Mouse (Mus musculus): ENCODE results near the gene Gm49721. TPM values are rescaled to one million over a fixed set of nuclear protein-coding genes. Genes with fewer than 3 reads are reported as not detected.
"Not testable (repeated sequence)": the region's sequence is repeated elsewhere in the genome, so short reads cannot be mapped to it uniquely, and the experiment has no call there.

Gene Gm49721
- polyA plus RNA-seq, 1 experiment = not detected

GRCm38 (mm10) chr17:7025257-7025656 is 46.6 kb downstream of the Gm49721 start, which contains the start of gene Gm1604a:
Gm1604a (plus strand) TSS chr17:7025568.
- not testable (repeated sequence) for H3K27me3 ChIP-seq (ENCODE audit: control insufficient read depth, insufficient read depth, insufficient read length); H3K79me3 ChIP-seq (ENCODE audit: low read depth); H3K79me2 ChIP-seq (ENCODE audit: control insufficient read depth, insufficient read depth); H3K36me3 ChIP-seq (ENCODE audit: control insufficient read depth, insufficient read depth); H3ac ChIP-seq (ENCODE audit: control insufficient read depth, insufficient read length, low read depth); H3K4me3 ChIP-seq (ENCODE audit: insufficient read depth, poor library complexity, severe bottlenecking)

GRCm38 (mm10) chr17:7025764-7026346 is 47.2 kb downstream of the Gm49721 start:
- not testable (repeated sequence) for H3K36me3 ChIP-seq (ENCODE audit: control insufficient read depth, insufficient read depth); H3ac ChIP-seq (ENCODE audit: control insufficient read depth, insufficient read length, low read depth); H3K4me3 ChIP-seq (ENCODE audit: insufficient read depth, poor library complexity, severe bottlenecking); H3K79me2 ChIP-seq (ENCODE audit: control insufficient read depth, insufficient read depth); H3K79me3 ChIP-seq (ENCODE audit: low read depth); H3K27me3 ChIP-seq (ENCODE audit: control insufficient read depth, insufficient read depth, insufficient read length)

GRCm38 (mm10) chr17:7030204-7030603 is 51.5 kb downstream of the Gm49721 start:
- H3K4me3 ChIP-seq (ENCODE audit: insufficient read depth, poor library complexity, severe bottlenecking); H3K79me3 ChIP-seq (ENCODE audit: low read depth); H3K36me3 ChIP-seq (ENCODE audit: control insufficient read depth, insufficient read depth): not testable (repeated sequence)

GRCm38 (mm10) chr17:7030622-7031174 is 52.0 kb downstream of the Gm49721 start:
- H3K4me3 ChIP-seq (ENCODE audit: insufficient read depth, poor library complexity, severe bottlenecking); H3K79me3 ChIP-seq (ENCODE audit: low read depth); H3ac ChIP-seq (ENCODE audit: control insufficient read depth, insufficient read length, low read depth); H3K36me3 ChIP-seq (ENCODE audit: control insufficient read depth, insufficient read depth); H3K79me2 ChIP-seq (ENCODE audit: control insufficient read depth, insufficient read depth); H3K27me3 ChIP-seq (ENCODE audit: control insufficient read depth, insufficient read depth, insufficient read length): not testable (repeated sequence)

More at GRCm38 (mm10) chr17:7030204-7030603, 51.5 kb downstream of the Gm49721 start:
- H3K79me2 ChIP-seq (ENCODE audit: control insufficient read depth, insufficient read depth); H3K27me3 ChIP-seq (ENCODE audit: control insufficient read depth, insufficient read depth, insufficient read length); H3ac ChIP-seq (ENCODE audit: control insufficient read depth, insufficient read length, low read depth): not testable (repeated sequence)

- H3K27me3 ChIP-seq (ENCODE audit: control insufficient read depth, insufficient read depth, insufficient read length); H3K36me3 ChIP-seq (ENCODE audit: control insufficient read depth, insufficient read depth); H3ac ChIP-seq (ENCODE audit: control insufficient read depth, insufficient read length, low read depth); H3K4me3 ChIP-seq (ENCODE audit: insufficient read depth, poor library complexity, severe bottlenecking); H3K79me3 ChIP-seq (ENCODE audit: low read depth); H3K79me2 ChIP-seq (ENCODE audit: control insufficient read depth, insufficient read depth): not testable (repeated sequence)
Observed at GRCm38 (mm10) chr17:7033192-7034166, 54.8 kb downstream of the Gm49721 start.

- not testable (repeated sequence) for H3K79me3 ChIP-seq (ENCODE audit: low read depth); H3ac ChIP-seq (ENCODE audit: control insufficient read depth, insufficient read length, low read depth); H3K27me3 ChIP-seq (ENCODE audit: control insufficient read depth, insufficient read depth, insufficient read length); H3K4me3 ChIP-seq (ENCODE audit: insufficient read depth, poor library complexity, severe bottlenecking); H3K36me3 ChIP-seq (ENCODE audit: control insufficient read depth, insufficient read depth); H3K79me2 ChIP-seq (ENCODE audit: control insufficient read depth, insufficient read depth)
Observed at GRCm38 (mm10) chr17:7068997-7069539, 90.4 kb downstream of the Gm49721 start.

- H3K36me3 ChIP-seq (ENCODE audit: control insufficient read depth, insufficient read depth); H3ac ChIP-seq (ENCODE audit: control insufficient read depth, insufficient read length, low read depth); H3K79me3 ChIP-seq (ENCODE audit: low read depth); H3K27me3 ChIP-seq (ENCODE audit: control insufficient read depth, insufficient read depth, insufficient read length); H3K4me3 ChIP-seq (ENCODE audit: insufficient read depth, poor library complexity, severe bottlenecking); H3K79me2 ChIP-seq (ENCODE audit: control insufficient read depth, insufficient read depth): not testable (repeated sequence)
Observed at GRCm38 (mm10) chr17:7069561-7070240, 91.0 kb downstream of the Gm49721 start.

- not testable (repeated sequence) for H3K4me3 ChIP-seq (ENCODE audit: insufficient read depth, poor library complexity, severe bottlenecking); H3K79me3 ChIP-seq (ENCODE audit: low read depth); H3ac ChIP-seq (ENCODE audit: control insufficient read depth, insufficient read length, low read depth); H3K79me2 ChIP-seq (ENCODE audit: control insufficient read depth, insufficient read depth); H3K27me3 ChIP-seq (ENCODE audit: control insufficient read depth, insufficient read depth, insufficient read length); H3K36me3 ChIP-seq (ENCODE audit: control insufficient read depth, insufficient read depth)
Observed at GRCm38 (mm10) chr17:7074494-7074893, 95.8 kb downstream of the Gm49721 start.

GRCm38 (mm10) chr17:7075519-7075918 is 96.8 kb downstream of the Gm49721 start:
- not testable (repeated sequence) for H3K4me3 ChIP-seq (ENCODE audit: insufficient read depth, poor library complexity, severe bottlenecking); H3K79me3 ChIP-seq (ENCODE audit: low read depth); H3K79me2 ChIP-seq (ENCODE audit: control insufficient read depth, insufficient read depth); H3K36me3 ChIP-seq (ENCODE audit: control insufficient read depth, insufficient read depth); H3ac ChIP-seq (ENCODE audit: control insufficient read depth, insufficient read length, low read depth); H3K27me3 ChIP-seq (ENCODE audit: control insufficient read depth, insufficient read depth, insufficient read length)

- not testable (repeated sequence) for H3K79me2 ChIP-seq (ENCODE audit: control insufficient read depth, insufficient read depth); H3K4me3 ChIP-seq (ENCODE audit: insufficient read depth, poor library complexity, severe bottlenecking); H3K36me3 ChIP-seq (ENCODE audit: control insufficient read depth, insufficient read depth); H3ac ChIP-seq (ENCODE audit: control insufficient read depth, insufficient read length, low read depth); H3K27me3 ChIP-seq (ENCODE audit: control insufficient read depth, insufficient read depth, insufficient read length); H3K79me3 ChIP-seq (ENCODE audit: low read depth)
Observed at GRCm38 (mm10) chr17:7079558-7079957, 100.9 kb downstream of the Gm49721 start.

GRCm38 (mm10) chr17:7084523-7084922 is 105.8 kb downstream of the Gm49721 start:
- H3K27me3 ChIP-seq (ENCODE audit: control insufficient read depth, insufficient read depth, insufficient read length); H3ac ChIP-seq (ENCODE audit: control insufficient read depth, insufficient read length, low read depth); H3K4me3 ChIP-seq (ENCODE audit: insufficient read depth, poor library complexity, severe bottlenecking); H3K79me2 ChIP-seq (ENCODE audit: control insufficient read depth, insufficient read depth); H3K79me3 ChIP-seq (ENCODE audit: low read depth); H3K36me3 ChIP-seq (ENCODE audit: control insufficient read depth, insufficient read depth): not testable (repeated sequence)

All from C2C12 (cell line).